Mouse (Mus musculus) central nervous system, embryonic 18 days (tissue): ENCODE results near the gene Psenen. TPM values are rescaled to one million over a fixed set of nuclear protein-coding genes. Genes with fewer than 3 reads are reported as not detected.

ENCODE experiments used
- polyA plus RNA-seq: library from polyadenylated mRNA; depleted of rRNA; stranded (reverse); fragments of >200 nt; gene quantifications from 2 replicates; pipeline ENCODE4 v1.2.3, GENCODE M21; 2012; rRNA removed

Psenen gene
- polyA plus RNA-seq = 131 and 143 TPM in 2 replicates

DNA sequence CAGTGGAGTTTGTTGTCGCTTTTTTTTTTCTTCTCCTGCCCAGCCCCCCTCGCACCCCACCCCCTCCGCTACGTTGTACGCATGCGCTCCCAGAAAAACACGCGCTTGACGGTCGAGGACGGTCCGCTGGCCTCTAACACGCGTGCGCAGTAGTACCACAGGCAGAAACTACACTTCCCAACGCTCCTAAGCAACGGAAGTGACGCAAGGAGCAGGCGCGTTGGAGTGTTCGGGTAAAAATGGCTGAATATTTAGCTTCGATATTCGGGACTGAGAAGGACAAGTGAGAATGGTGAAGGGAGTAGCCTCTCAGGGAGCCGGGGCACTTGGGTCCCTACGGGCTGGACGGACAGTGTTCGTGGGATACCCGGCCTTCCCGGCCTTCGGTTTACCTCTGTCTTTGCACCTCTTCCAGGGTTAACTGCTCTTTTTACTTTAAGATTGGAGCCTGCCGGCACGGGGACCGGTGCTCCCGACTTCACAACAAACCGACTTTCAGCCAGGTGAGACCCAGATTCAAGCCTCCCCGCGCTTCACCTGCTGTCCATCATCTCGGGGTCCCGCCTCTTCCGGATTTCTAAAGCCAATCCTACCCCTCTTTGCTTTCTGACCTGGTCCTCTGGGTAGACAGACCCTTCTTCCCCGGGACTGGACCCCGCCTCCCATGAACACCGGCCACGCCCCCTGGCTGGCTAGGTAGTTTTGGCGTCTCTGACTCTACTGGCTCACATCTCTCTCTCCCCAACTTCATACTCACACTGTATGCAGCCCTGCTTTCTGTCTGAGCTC is at the start of gene Psenen, which contains the start of the genes U2af1l4 and Gm49396:
Psenen (minus strand) TSS at position 511 of the 789 bp plus-strand sequence.
U2af1l4 (plus strand) TSS at position 185 of the 789 bp plus-strand sequence.
Gm49396 (plus strand) TSS at position 228 of the 789 bp plus-strand sequence.

GRCm38 (mm10) chr7:30612654-30613402 is 49.4 kb upstream of the Psenen start, which contains the start of gene Upk1a:
TSS of gene Upk1a (minus strand) at chr7:30612847.

DNA sequence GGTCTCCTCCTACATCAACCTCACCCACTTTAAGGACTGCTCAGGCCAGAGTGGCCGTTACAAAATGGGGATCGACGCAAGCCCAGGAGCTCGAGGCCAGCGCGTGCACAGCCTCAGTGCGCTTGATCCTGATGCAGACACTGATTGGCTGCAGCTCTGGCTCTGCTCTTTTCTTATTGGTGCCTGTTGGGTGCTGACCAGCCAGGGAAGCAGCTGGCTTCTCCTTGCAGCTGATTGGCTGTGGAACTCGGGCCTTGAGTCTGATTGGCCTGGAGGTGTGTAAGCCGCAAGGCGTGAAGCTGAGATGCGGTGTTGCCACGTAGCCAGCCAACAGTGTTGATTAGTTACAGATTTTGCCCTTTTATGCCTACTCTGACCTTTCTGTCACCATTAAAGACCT is 35.4 kb upstream of the Psenen start, which contains the start of gene Zbtb32:
Zbtb32 (minus strand) TSS at position 124 of the 400 bp plus-strand sequence.

DNA sequence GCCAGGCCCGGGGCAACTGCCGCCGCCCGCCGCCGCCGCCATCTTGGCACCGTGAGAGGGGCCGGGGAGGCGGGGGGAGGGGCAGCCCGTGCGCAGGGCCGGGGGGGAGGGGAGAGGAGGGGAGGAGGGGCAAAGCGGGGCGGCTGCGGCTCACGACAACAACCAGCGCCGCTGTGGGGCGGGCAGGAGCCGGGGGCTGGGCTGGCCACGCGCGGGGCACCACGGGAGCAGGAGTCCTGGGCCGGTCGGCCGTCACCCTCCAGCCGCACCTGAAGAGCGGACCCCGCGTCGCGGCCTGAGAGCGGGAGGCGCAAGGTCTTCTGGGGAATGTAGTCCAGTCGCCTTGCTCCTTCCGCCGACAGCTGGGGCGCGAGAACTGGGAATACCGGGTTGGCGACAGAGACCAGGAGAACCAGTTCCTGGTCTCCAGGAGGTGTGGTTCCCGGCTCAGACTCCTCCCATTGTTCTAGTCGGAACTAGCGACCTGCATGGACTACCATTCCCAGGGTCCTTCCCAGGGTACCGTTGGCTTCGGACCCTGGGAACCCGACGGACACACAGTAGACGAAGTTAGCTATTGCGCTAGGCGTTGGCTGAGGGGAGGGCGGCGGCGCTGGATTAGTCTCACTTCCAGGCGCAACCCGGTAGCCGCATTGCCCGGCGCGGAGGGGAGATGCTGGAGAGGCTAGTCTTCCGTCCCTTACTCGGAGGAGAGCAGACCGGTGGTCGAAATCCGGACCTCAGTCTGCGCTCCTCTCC is 25.4 kb upstream of the Psenen start, which contains the start of gene Kmt2b:
Kmt2b (minus strand) TSS at position 51 of the 759 bp plus-strand sequence.

DNA sequence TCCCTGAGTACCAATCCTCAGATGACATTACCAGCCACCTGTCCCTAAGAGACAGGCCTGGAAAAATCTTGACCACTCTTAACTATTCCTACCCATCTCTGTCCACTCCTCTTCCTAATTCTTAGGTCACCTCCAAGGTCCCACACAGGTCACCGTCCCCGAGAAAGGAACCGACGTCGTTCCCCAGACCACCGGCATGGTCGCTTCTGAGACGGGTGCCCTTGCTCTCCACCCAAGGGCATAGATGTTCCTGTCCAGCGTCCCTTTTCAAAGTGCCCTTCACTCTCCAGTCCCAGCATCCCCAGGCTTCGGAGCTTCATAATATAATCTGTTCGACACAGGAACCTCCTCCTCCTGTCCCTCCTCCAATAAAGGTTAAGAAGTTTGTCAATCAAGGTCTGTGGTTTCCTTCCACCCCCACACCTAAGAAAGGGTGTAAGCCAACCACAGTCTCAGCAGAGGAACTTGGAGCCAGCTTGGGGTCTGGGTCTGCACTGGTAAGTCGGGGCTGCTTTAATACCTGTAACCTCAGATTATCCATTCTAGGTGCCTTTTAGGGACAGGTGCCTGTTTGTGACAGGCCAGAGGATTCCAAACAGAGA is 1.6 kb upstream of the Psenen start, which contains the start of gene Igflr1:
Igflr1 (plus strand) TSS at position 458 of the 602 bp plus-strand sequence.

GRCm38 (mm10) chr7:30559443-30559954 is 3.9 kb downstream of the Psenen start, which contains the start of gene Lin37:
TSS of gene Lin37 (minus strand) at chr7:30559838.

DNA sequence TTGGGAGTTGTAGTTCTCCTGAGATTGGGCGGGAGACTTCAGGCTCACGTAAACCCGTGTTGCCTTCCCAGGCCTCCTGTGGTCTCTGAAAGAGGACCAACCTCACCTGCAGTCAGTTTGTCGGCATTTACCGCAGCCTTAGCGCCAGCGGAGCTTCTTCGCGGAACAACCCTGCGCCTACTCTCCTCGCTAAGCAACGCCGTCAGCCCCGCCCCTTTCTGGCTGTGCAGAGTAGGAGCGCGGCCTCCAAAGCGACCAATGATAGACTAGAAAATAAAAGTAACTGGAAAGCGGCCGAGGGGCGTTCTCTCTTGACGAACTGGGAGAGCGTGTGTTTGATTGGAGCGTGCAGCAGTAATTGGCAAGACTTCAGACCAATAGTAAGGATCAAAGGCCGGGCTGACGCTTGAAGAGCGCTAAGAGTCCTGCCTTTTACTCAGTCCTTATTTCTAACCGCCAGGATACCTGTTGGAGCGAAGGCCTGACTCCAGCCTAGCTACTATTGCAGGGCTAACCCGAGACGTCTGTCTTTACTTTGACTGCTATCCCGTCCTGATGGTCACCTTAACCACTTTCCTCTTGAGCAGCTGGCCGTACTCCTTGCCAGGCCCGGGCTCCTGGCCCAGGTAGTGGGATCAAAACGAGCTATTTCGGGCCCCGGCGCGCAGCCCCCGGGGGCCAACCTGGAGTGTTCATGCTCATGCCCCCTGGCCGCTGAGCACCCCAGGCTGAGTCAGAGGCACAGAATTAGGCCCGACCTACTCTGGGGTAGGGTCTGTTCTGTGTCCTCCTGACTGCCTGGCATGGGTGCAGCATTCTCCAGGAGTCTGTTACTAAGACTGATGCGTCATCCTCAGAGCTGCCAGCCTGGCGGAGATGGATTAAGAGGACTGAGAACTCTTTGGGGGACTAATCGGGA is 11.1 kb downstream of the Psenen start, which contains the start of the genes Hspb6 and Proser3:
Hspb6 (plus strand) TSS at position 77 of the 919 bp plus-strand sequence.
Proser3 (minus strand) TSS at position 198 of the 919 bp plus-strand sequence.

GRCm38 (mm10) chr7:30534633-30535577 is 28.5 kb downstream of the Psenen start, which contains the start of gene Arhgap33:
TSS of gene Arhgap33 (minus strand) at chr7:30535060.

Other genes with a start within 250 kb of the Psenen start
- gene Syne4, start 248.8 kb downstream of the Psenen start, polyA plus RNA-seq = 21.0 and 25.5 TPM in 2 replicates
- gene E130208F15Rik, start 241.9 kb downstream of the Psenen start, polyA plus RNA-seq = 0.36 and 0.45 TPM in 2 replicates
- 15.9 and 17.6 TPM in 2 replicates for gene Sdhaf1, start 239.7 kb downstream of the Psenen start, polyA plus RNA-seq
- 21.8 and 27.0 TPM in 2 replicates for gene Lrfn3, start 200.9 kb downstream of the Psenen start, polyA plus RNA-seq
- 20.3 and 25.9 TPM in 2 replicates for gene Tyrobp, start 149.9 kb downstream of the Psenen start, polyA plus RNA-seq
- gene Hcst, start 143.8 kb downstream of the Psenen start, polyA plus RNA-seq = 0.96 TPM in 1 of 2 replicates, not detected in the other
- 3.8 and 3.9 TPM in 2 replicates for gene Nfkbid, start 141.9 kb downstream of the Psenen start, polyA plus RNA-seq
- gene Aplp1, start 118.1 kb downstream of the Psenen start, polyA plus RNA-seq = 647 and 667 TPM in 2 replicates
- 0.17 and 0.40 TPM in 2 replicates for gene Kirrel2, start 105.9 kb downstream of the Psenen start, polyA plus RNA-seq
- gene Nphs1, start 105.3 kb downstream of the Psenen start, polyA plus RNA-seq = 0.18 and 0.56 TPM in 2 replicates
- gene Prodh2, start 70.0 kb downstream of the Psenen start, polyA plus RNA-seq = not detected in 2 replicates
- 165 and 210 TPM in 2 replicates for gene Arhgap33, start 28.6 kb downstream of the Psenen start, polyA plus RNA-seq
- 7.0 and 8.7 TPM in 2 replicates for gene Hspb6, start 11.4 kb downstream of the Psenen start, polyA plus RNA-seq
- gene Proser3, start 11.3 kb downstream of the Psenen start, polyA plus RNA-seq = 20.1 and 22.2 TPM in 2 replicates
- 47.1 and 50.2 TPM in 2 replicates for gene Lin37, start 3.8 kb downstream of the Psenen start, polyA plus RNA-seq
- gene U2af1l4, start 326 bp downstream of the Psenen start, polyA plus RNA-seq = 85.4 and 92.4 TPM in 2 replicates
- gene Gm49396, start 283 bp downstream of the Psenen start, polyA plus RNA-seq = 4.8 and 6.0 TPM in 2 replicates
- 6.7 and 6.8 TPM in 2 replicates for gene Igflr1, start 1.8 kb upstream of the Psenen start, polyA plus RNA-seq
- 49.7 and 51.5 TPM in 2 replicates for gene Kmt2b, start 25.1 kb upstream of the Psenen start, polyA plus RNA-seq
- gene Zbtb32, start 35.3 kb upstream of the Psenen start, polyA plus RNA-seq = 0.24 and 0.32 TPM in 2 replicates
- gene Upk1a, start 49.2 kb upstream of the Psenen start, polyA plus RNA-seq = 1.9 TPM in 2 replicates
- 1,148 and 1,214 TPM in 2 replicates for gene Cox6b1, start 62.5 kb upstream of the Psenen start, polyA plus RNA-seq
- gene Etv2, start 72.2 kb upstream of the Psenen start, polyA plus RNA-seq = not detected in 2 replicates
- gene Rbm42, start 86.7 kb upstream of the Psenen start, polyA plus RNA-seq = 73.9 and 80.1 TPM in 2 replicates
- 22.4 and 23.9 TPM in 2 replicates for gene Haus5, start 101.4 kb upstream of the Psenen start, polyA plus RNA-seq
- not detected in 2 replicates for gene Pmis2, start 108.0 kb upstream of the Psenen start, polyA plus RNA-seq
- gene 2200002J24Rik, start 135.3 kb upstream of the Psenen start, polyA plus RNA-seq = not detected in 2 replicates
- gene Atp4a, start 148.6 kb upstream of the Psenen start, polyA plus RNA-seq = 2.9 and 3.7 TPM in 2 replicates
- gene Tmem147, start 165.9 kb upstream of the Psenen start, polyA plus RNA-seq = 226 TPM in 2 replicates
- 0.13 and 0.17 TPM in 2 replicates for gene Gapdhs, start 180.1 kb upstream of the Psenen start, polyA plus RNA-seq
- 4.8 and 16.7 TPM in 2 replicates for gene Sbsn, start 187.8 kb upstream of the Psenen start, polyA plus RNA-seq
- gene Dmkn, start 200.1 kb upstream of the Psenen start, polyA plus RNA-seq = 4.2 and 71.6 TPM in 2 replicates
- gene Krtdap, start 224.3 kb upstream of the Psenen start, polyA plus RNA-seq = 0.41 and 2.3 TPM in 2 replicates